Mouse (Mus musculus) liver, embryonic 14.5 days (tissue): ENCODE measurements around the gene Gm5475. TPM values are rescaled to one million over a fixed set of nuclear protein-coding genes. Genes with fewer than 3 reads are reported as not detected.
A peak's percentile ranks its signal among the peaks of the same experiment; 100 is the strongest.

ENCODE experiments used
- ATAC-seq: fragments of 200-750 bp; cut with Nextera tagmentation; 2 replicates; pipeline ENCODE4 v1.8.0; 2017; ENCODE audit warnings: moderate number of reproducible peaks, mild to moderate bottlenecking, moderate library complexity; ENCODE audit not compliant: insufficient read depth
- DNase-seq, 3 experiments: peaks; one replicate each; pipeline ENCODE4 v3.0.0-alpha.2; 2012 to 2013; ENCODE audit warnings: low read depth in 3 of 3, low spot score in 3 of 3
- H3K27ac ChIP-seq: fragments of 300-500 bp; sonication (generic); 2 replicates; pipeline ENCODE4 v1.5.1; 2014; ENCODE audit warnings: moderate library complexity, mild to moderate bottlenecking, control low read depth, inconsistent platforms
- H3K27me3 ChIP-seq: fragments of 300-500 bp; sonication (generic); 2 replicates; pipeline ENCODE4 v1.6.1; 2014; ENCODE audit warnings: mild to moderate bottlenecking, low read length, moderate library complexity; ENCODE audit not compliant: control insufficient read depth, insufficient read depth
- H3K36me3 ChIP-seq: fragments of 300-500 bp; sonication (generic); replicated peaks from 2 replicates; pipeline ENCODE4 v1.6.1; 2014; ENCODE audit warnings: low read depth; ENCODE audit not compliant: control insufficient read depth, insufficient read depth
- H3K4me1 ChIP-seq, 2 experiments: fragments of 200-500 bp in 1 of 2; fragments of 300-500 bp in 1 of 2; sonication (generic) in 1 of 2; replicated peaks; 2 replicates each; pipeline ENCODE4 v1.6.1; 2012 to 2014; ENCODE audit warnings: antibody characterized with exemption in 1 of 2, inconsistent platforms in 1 of 2, low read length in 1 of 2; ENCODE audit not compliant: control insufficient read depth in 2 of 2, insufficient read depth in 2 of 2
- H3K4me2 ChIP-seq: fragments of 300-500 bp; sonication (generic); 2 replicates; pipeline ENCODE4 v1.6.1; 2014; ENCODE audit warnings: low read depth, mild to moderate bottlenecking, control low read depth, moderate library complexity
- H3K4me3 ChIP-seq, 2 experiments: fragments of 200-500 bp in 1 of 2; fragments of 300-500 bp in 1 of 2; sonication (generic) in 1 of 2; 2 replicates each; pipeline ENCODE4 v1.5.1; 2012 to 2014; ENCODE audit warnings: low read depth in 2 of 2, low read length in 2 of 2, mild to moderate bottlenecking in 2 of 2, control low read depth in 1 of 2, inconsistent platforms in 1 of 2, moderate library complexity in 1 of 2; ENCODE audit not compliant: insufficient read depth in 1 of 2
- H3K9ac ChIP-seq: fragments of 300-500 bp; sonication (generic); replicated peaks from 2 replicates; pipeline ENCODE4 v1.6.1; 2014; ENCODE audit warnings: mild to moderate bottlenecking, control low read depth, moderate library complexity
- H3K9me3 ChIP-seq: fragments of 300-500 bp; sonication (generic); 2 replicates; pipeline ENCODE4 v1.6.1; 2016; ENCODE audit warnings: low read length, mixed read lengths; ENCODE audit not compliant: control insufficient read depth
- CTCF ChIP-seq: IDR thresholded peaks from 2 replicates; pipeline ENCODE4 v1.5.1; 2016; ENCODE audit warnings: antibody characterized with exemption, low read depth, control low read depth
- EP300 ChIP-seq: IDR thresholded peaks from 2 replicates; pipeline ENCODE4 v1.6.1; 2016; ENCODE audit warnings: antibody characterized with exemption, low read depth
- WGBS: fragments of 180-500 bp; shearing (Covaris S2); extraction: QIAGEN DNeasy Blood & Tissue Kit; methylation state at CpG from one replicate; pipeline ENCODE4 v1.1.7; 2014; ENCODE audit not compliant: insufficient replicate concordance; 5-methylcytosine and 5-hydroxymethylcytosine counted together
- polyA plus RNA-seq, 2 experiments: library from polyadenylated mRNA; depleted of rRNA in 1 of 2; stranded (reverse) in 1 of 2; unstranded in 1 of 2; fragments of >200 nt; fragmentation: Nextera tagmentation in 1 of 2; extraction: Ambion mirVana in 1 of 2; gene quantifications; 2 replicates each; pipeline versions ENCODE4 v1.2.1 to v1.2.3; 2012 to 2014

Gm5475 gene
- polyA plus RNA-seq, 2 experiments, result 0.01 TPM; not detected in 1

GRCm38 (mm10) chr15:100422476-100422875 is 529 bp downstream of the Gm5475 start:
- WGBS, result 0% methylated on average over 44 of the region's 44 CpGs
- H3K9me3 ChIP-seq, result no peaks in the 10 kb centered on the region
- H3K4me3 ChIP-seq, result peak overlapping the region; percentile 72 to 100
- peak overlapping the region; percentile 100 for H3K4me2 ChIP-seq
- peak overlapping the region; percentile 97 for H3K27ac ChIP-seq
- peaks cover 8% of the 10 kb centered on the region for H3K36me3 ChIP-seq
- peak overlapping the region; percentile 99 for H3K9ac ChIP-seq
- H3K4me1 ChIP-seq, result peaks cover 43 to 45% of the 10 kb centered on the region in 2 experiments
- ATAC-seq (peak; percentile 50), DNase-seq (no peak)
- H3K27me3 ChIP-seq, result peaks cover 12% of the 10 kb centered on the region
- TF ChIP-seq EP300 (no peak), CTCF (no peak)

GRCm38 (mm10) chr15:100422899-100423860 is 1.2 kb downstream of the Gm5475 start:
- H3K4me2 ChIP-seq, result peak overlapping the region; percentile 100
- DNase-seq (peak; percentile 91 to 94 (median 93)), ATAC-seq (peak; percentile 88)
- TF ChIP-seq EP300, result no peak
- no peak for TF ChIP-seq CTCF
- H3K27ac ChIP-seq, result peak overlapping the region; percentile 97
- H3K9ac ChIP-seq, result peak overlapping the region; percentile 99
- H3K4me3 ChIP-seq, result peak overlapping the region; percentile 72 to 100
- peaks cover under 1% of the 10 kb centered on the region for H3K36me3 ChIP-seq
- no peaks in the 10 kb centered on the region for H3K9me3 ChIP-seq
- peaks cover 12% of the 10 kb centered on the region for H3K27me3 ChIP-seq
- 1% methylated on average over 65 of the region's 65 CpGs for WGBS
- peaks cover 36 to 38% of the 10 kb centered on the region in 2 experiments for H3K4me1 ChIP-seq

DNA sequence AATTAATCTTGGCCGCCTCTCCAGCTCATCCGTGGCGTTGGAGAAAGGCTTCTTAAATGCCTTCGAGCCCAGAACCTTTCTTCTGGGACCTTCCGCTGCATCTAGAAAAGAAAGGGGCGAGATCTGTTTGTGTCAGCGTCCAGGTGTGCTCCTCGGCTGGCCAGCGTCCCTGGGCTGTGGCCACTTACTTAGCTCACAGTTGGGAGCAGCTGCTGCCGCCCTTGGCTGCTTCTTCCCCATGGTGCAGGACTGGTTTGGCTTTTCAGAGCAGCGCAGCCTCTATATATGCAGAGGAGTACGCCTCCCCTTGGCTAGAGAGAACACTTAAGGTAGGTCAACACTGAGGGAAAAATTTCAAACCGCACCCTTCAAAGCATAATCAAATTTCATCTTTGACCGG is 2.0 kb downstream of the Gm5475 start:
- ATAC-seq (no peak), DNase-seq (no peak)
- 4% methylated on average over 14 of the region's 14 CpGs for WGBS

GRCm38 (mm10) chr15:100424396-100425122 is 2.6 kb downstream of the Gm5475 start, which contains the start of gene Slc11a2:
Gene Slc11a2, minus strand, starts transcription at chr15:100425072.
- ATAC-seq (no peak), DNase-seq (no peak)
- peak within 1 kb of the TSS; percentile 40 to 100 for H3K4me3 ChIP-seq

More for the DNA sequence above, 2.0 kb downstream of the Gm5475 start:
- Histone ChIP-seq H3K27ac (no peak overlapping the region), H3K36me3 (no peaks in the 10 kb centered on the region; the same call in 1 of the 2 replicates), H3K27me3 (peaks cover 12% of the 10 kb centered on the region), H3K4me3 (peak overlapping the region; percentile 40 to 100), H3K4me2 (peak overlapping the region; percentile 100), H3K4me1 (peaks cover 29 to 32% of the 10 kb centered on the region in 2 experiments), H3K9me3 (no peaks in the 10 kb centered on the region), H3K9ac (peak overlapping the region; percentile 79)
- peak; percentile 20; the same call in 1 of the 2 replicates for TF ChIP-seq CTCF
- no peak for TF ChIP-seq EP300

More at GRCm38 (mm10) chr15:100424396-100425122, 2.6 kb downstream of the Gm5475 start, which contains the start of gene Slc11a2:
- peak within 1 kb of the TSS; percentile 79 for H3K9ac ChIP-seq
- 32% methylated on average over 17 of the region's 17 CpGs for WGBS
- no peaks in the 10 kb centered on the region for H3K9me3 ChIP-seq
- peaks cover 22 to 25% of the 10 kb centered on the region in 2 experiments for H3K4me1 ChIP-seq
- TF ChIP-seq EP300 (no peak), CTCF (no peak)
- peaks cover 12% of the 10 kb centered on the region for H3K27me3 ChIP-seq
- H3K4me2 ChIP-seq, result peak within 1 kb of the TSS; percentile 100
- H3K27ac ChIP-seq, result no peak within 1 kb of the TSS
- H3K36me3 ChIP-seq, result no peaks in the 10 kb centered on the region
